Mouse (Mus musculus) midbrain, embryonic 12.5 days (tissue): ENCODE measurements around the gene Crocc. TPM values are rescaled to one million over a fixed set of nuclear protein-coding genes. Genes with fewer than 3 reads are reported as not detected.

ENCODE experiments used
- ATAC-seq: fragments of 200-750 bp; cut with Nextera tagmentation; 2 replicates; pipeline ENCODE4 v1.8.0; 2017; ENCODE audit warnings: low read depth, moderate TSS enrichment, moderate library complexity; ENCODE audit not compliant: low FRiP score
- H3K27ac ChIP-seq: fragments of 300-500 bp; sonication (generic); replicated peaks from 2 replicates; pipeline ENCODE4 v1.5.1; 2016; ENCODE audit warnings: mild to moderate bottlenecking
- H3K27me3 ChIP-seq: fragments of 300-500 bp; sonication (generic); 2 replicates; pipeline ENCODE4 v1.6.1; 2016; ENCODE audit warnings: mild to moderate bottlenecking
- H3K36me3 ChIP-seq: fragments of 300-500 bp; sonication (generic); 2 replicates; pipeline ENCODE4 v1.6.1; 2016
- H3K4me1 ChIP-seq: fragments of 300-500 bp; sonication (generic); 2 replicates; pipeline ENCODE4 v1.6.1; 2016
- H3K4me2 ChIP-seq: fragments of 300-500 bp; sonication (generic); replicated peaks from 2 replicates; pipeline ENCODE4 v1.6.1; 2016; ENCODE audit warnings: mild to moderate bottlenecking, moderate library complexity
- H3K4me3 ChIP-seq: fragments of 300-500 bp; sonication (generic); 2 replicates; pipeline ENCODE4 v1.5.1; 2016; ENCODE audit warnings: mild to moderate bottlenecking
- H3K9ac ChIP-seq: fragments of 300-500 bp; sonication (generic); replicated peaks from 2 replicates; pipeline ENCODE4 v1.6.1; 2016; ENCODE audit warnings: mild to moderate bottlenecking, moderate library complexity
- H3K9me3 ChIP-seq: fragments of 300-500 bp; sonication (generic); 2 replicates; pipeline ENCODE4 v1.6.1; 2016; ENCODE audit warnings: mild to moderate bottlenecking
- WGBS: fragments of 180-500 bp; shearing (Covaris S2); methylation state at CpG from one replicate; pipeline ENCODE4 v1.1.7; 2016; 5-methylcytosine and 5-hydroxymethylcytosine counted together
- polyA plus RNA-seq: library from polyadenylated mRNA; unstranded; fragments of >200 nt; fragmentation: Nextera tagmentation; extraction: Ambion mirVana; gene quantifications from 2 replicates; pipeline ENCODE4 v1.2.1, GENCODE M21; 2016

Crocc gene
- polyA plus RNA-seq, 1 experiment from 2014 or later, result 14.2 TPM

GRCm38 (mm10) chr4:141033606-141034549 is 26.5 kb downstream of the Crocc start:
- ATAC-seq, result no peak
- Histone ChIP-seq H3K9ac (no peak overlapping the region), H3K4me1 (no peaks in the 10 kb centered on the region), H3K36me3 (peaks cover 86% of the 10 kb centered on the region), H3K4me3 (no peak overlapping the region), H3K4me2 (no peak overlapping the region), H3K9me3 (no peaks in the 10 kb centered on the region), H3K27me3 (no peaks in the 10 kb centered on the region), H3K27ac (no peak overlapping the region)
- WGBS, result 84% methylated on average over 27 of the region's 27 CpGs

DNA sequence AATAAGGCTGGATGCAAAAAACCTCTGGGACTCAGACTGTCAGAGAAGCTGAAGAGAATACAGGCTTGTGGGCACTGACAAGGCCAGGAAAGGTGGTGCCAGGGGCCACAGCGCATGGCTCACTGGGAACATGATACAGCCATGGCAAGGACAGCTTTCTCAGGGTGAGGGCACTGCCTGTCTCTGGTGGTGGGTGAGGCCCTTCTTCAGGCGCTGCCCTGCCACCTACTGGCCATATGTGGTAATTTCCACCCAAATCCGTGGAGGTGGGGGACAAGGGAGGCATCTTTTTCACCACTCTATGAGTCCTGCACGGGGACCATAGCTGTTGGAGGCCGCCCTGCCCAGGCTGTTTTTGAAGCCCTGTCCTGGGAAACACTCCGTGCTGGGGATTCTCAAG is 28.6 kb downstream of the Crocc start:
- Histone ChIP-seq H3K27ac (no peak overlapping the region), H3K36me3 (peaks cover 87% of the 10 kb centered on the region), H3K4me3 (no peak overlapping the region), H3K9me3 (no peaks in the 10 kb centered on the region), H3K4me1 (no peaks in the 10 kb centered on the region), H3K9ac (no peak overlapping the region), H3K27me3 (no peaks in the 10 kb centered on the region), H3K4me2 (no peak overlapping the region)
- WGBS, result 24% methylated on average over 6 of the region's 6 CpGs
- ATAC-seq, result peak; percentile 32; the same call in 1 of the 2 replicates

GRCm38 (mm10) chr4:141030541-141031206 is 29.7 kb downstream of the Crocc start:
- H3K4me1 ChIP-seq, result no peaks in the 10 kb centered on the region
- H3K27ac ChIP-seq, result no peak overlapping the region
- H3K9ac ChIP-seq, result no peak overlapping the region
- H3K9me3 ChIP-seq, result no peaks in the 10 kb centered on the region
- WGBS, result 89% methylated on average over 18 of the region's 18 CpGs
- no peak for ATAC-seq
- no peak overlapping the region for H3K4me3 ChIP-seq
- no peak overlapping the region for H3K4me2 ChIP-seq
- H3K36me3 ChIP-seq, result peaks cover 88% of the 10 kb centered on the region
- H3K27me3 ChIP-seq, result no peaks in the 10 kb centered on the region

- no peak overlapping the region for H3K4me2 ChIP-seq
- H3K9me3 ChIP-seq, result no peaks in the 10 kb centered on the region
- peaks cover 72% of the 10 kb centered on the region for H3K36me3 ChIP-seq
- ATAC-seq, result no peak
- no peak overlapping the region for H3K4me3 ChIP-seq
- no peak overlapping the region for H3K9ac ChIP-seq
- 83% methylated on average over 25 of the region's 27 CpGs for WGBS
- peaks cover 23% of the 10 kb centered on the region for H3K4me1 ChIP-seq
- H3K27me3 ChIP-seq, result no peaks in the 10 kb centered on the region
- no peak overlapping the region for H3K27ac ChIP-seq
These were observed 35.4 kb downstream of the Crocc start for GRCm38 (mm10) chr4:141024992-141025391.

GRCm38 (mm10) chr4:141024052-141024451 is 36.3 kb downstream of the Crocc start:
- H3K27me3 ChIP-seq, result no peaks in the 10 kb centered on the region
- peaks cover 63% of the 10 kb centered on the region for H3K36me3 ChIP-seq
- no peak overlapping the region for H3K4me3 ChIP-seq
- 77% methylated on average over 9 of the region's 9 CpGs for WGBS
- no peak overlapping the region for H3K4me2 ChIP-seq
- H3K4me1 ChIP-seq, result peaks cover 31% of the 10 kb centered on the region
- H3K27ac ChIP-seq, result no peak overlapping the region
- H3K9ac ChIP-seq, result no peak overlapping the region
- ATAC-seq, result no peak
- H3K9me3 ChIP-seq, result no peaks in the 10 kb centered on the region

DNA sequence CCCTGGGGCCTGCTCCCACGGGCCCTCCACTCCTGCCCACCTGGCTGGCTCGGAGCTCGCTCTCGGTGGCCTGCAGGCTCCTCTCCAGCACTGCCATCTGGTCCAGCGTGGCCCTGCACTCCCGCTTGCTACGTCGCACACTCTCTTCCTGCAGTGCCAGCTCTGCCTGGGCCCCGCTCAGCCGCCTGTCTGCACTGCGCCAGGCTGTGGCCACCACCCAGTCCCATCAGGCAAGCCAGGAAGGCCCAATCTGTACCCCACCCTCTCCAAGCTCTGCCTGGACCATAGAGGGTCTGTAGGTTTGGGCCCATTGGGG is 38.8 kb downstream of the Crocc start:
- H3K9me3 ChIP-seq, result no peaks in the 10 kb centered on the region
- 0 out of 2 replicates have a peak overlapping the region, but pooled peaks have one; percentile 46 for H3K9ac ChIP-seq
- H3K27me3 ChIP-seq, result no peaks in the 10 kb centered on the region
- ATAC-seq, result peak; percentile 53
- H3K27ac ChIP-seq, result peak overlapping the region; percentile 92
- 0 out of 2 replicates have a peak overlapping the region, but pooled peaks have one; percentile 13 for H3K4me2 ChIP-seq
- no peak overlapping the region for H3K4me3 ChIP-seq
- WGBS, result 63% methylated on average over 11 of the region's 11 CpGs
- H3K4me1 ChIP-seq, result peaks cover 33% of the 10 kb centered on the region
- H3K36me3 ChIP-seq, result peaks cover 60% of the 10 kb centered on the region

GRCm38 (mm10) chr4:141020811-141021613 is 39.3 kb downstream of the Crocc start:
- Histone ChIP-seq H3K9me3 (no peaks in the 10 kb centered on the region), H3K36me3 (peaks cover 60% of the 10 kb centered on the region), H3K4me2 (peak overlapping the region; percentile 13), H3K4me1 (peaks cover 33% of the 10 kb centered on the region), H3K27ac (peak overlapping the region; percentile 92), H3K4me3 (no peak overlapping the region), H3K27me3 (no peaks in the 10 kb centered on the region), H3K9ac (peak overlapping the region; percentile 46; the same call in 1 of the 2 replicates)
- peak; percentile 65 for ATAC-seq
- WGBS, result 16% methylated on average over 14 of the region's 14 CpGs

- Histone ChIP-seq H3K27me3 (no peaks in the 10 kb centered on the region), H3K4me2 (no peak overlapping the region), H3K4me3 (no peak overlapping the region), H3K9me3 (no peaks in the 10 kb centered on the region), H3K36me3 (peaks cover 60% of the 10 kb centered on the region), H3K4me1 (peaks cover 33% of the 10 kb centered on the region), H3K9ac (peak overlapping the region; percentile 46; the same call in 1 of the 2 replicates), H3K27ac (peak overlapping the region; percentile 92)
- no peak for ATAC-seq
- WGBS, result 94% methylated on average over 17 of the region's 17 CpGs
These were observed 40.1 kb downstream of the Crocc start for GRCm38 (mm10) chr4:141020220-141020619.

DNA sequence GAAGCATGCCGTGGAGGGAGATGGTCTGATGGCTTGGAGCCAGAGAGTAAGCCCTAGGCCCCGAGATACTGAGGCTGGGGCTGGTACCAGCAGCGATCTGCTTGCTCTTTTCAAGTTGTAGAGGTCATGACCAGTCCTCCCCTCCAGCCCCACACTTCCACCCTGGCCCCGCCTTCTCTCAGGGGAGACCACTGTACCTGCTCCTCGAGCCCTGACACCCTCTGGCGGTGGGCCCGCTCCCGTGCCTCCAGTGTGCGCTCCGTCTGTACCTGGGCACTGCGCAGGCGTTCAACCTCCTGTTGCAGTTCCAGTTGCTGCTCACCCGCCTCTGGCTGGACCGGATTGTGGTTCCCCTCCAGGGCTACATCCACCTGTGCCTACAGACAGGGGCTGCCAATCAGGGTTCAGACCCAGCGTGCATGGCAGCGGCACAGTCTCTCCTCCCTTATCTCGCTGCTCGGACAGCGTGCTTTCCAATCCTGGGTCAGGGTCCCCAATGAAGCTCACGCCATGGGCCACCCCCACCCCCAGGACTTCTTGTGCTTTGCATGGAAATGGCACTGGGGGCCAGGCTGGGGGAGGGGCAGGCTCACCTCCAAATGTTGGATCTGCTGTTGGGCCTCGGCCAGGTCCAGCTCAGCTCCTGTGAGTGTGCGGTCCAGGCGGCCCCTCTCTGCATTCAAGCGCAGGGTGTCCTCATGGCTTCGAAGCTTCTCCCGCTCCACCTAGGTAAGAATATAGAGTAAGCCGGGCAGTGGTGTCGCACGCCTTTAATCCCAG is 42.5 kb downstream of the Crocc start:
- Histone ChIP-seq H3K27ac (peak overlapping the region; percentile 49; the same call in 1 of the 2 replicates), H3K27me3 (no peaks in the 10 kb centered on the region), H3K4me3 (no peak overlapping the region), H3K9ac (no peak overlapping the region), H3K9me3 (no peaks in the 10 kb centered on the region), H3K4me1 (peaks cover 35% of the 10 kb centered on the region), H3K4me2 (no peak overlapping the region), H3K36me3 (peaks cover 61% of the 10 kb centered on the region)
- ATAC-seq, result no peak
- 89% methylated on average over 29 of the region's 29 CpGs for WGBS

- H3K27me3 ChIP-seq, result no peaks in the 10 kb centered on the region
- no peak overlapping the region for H3K9ac ChIP-seq
- H3K4me2 ChIP-seq, result no peak overlapping the region
- no peaks in the 10 kb centered on the region for H3K9me3 ChIP-seq
- WGBS, result 87% methylated on average over 9 of the region's 9 CpGs
- ATAC-seq, result no peak
- no peak overlapping the region for H3K27ac ChIP-seq
- H3K4me3 ChIP-seq, result no peak overlapping the region
- H3K36me3 ChIP-seq, result peaks cover 64% of the 10 kb centered on the region
- peaks cover 40% of the 10 kb centered on the region for H3K4me1 ChIP-seq
These were observed 44.0 kb downstream of the Crocc start for GRCm38 (mm10) chr4:141016311-141016710.

DNA sequence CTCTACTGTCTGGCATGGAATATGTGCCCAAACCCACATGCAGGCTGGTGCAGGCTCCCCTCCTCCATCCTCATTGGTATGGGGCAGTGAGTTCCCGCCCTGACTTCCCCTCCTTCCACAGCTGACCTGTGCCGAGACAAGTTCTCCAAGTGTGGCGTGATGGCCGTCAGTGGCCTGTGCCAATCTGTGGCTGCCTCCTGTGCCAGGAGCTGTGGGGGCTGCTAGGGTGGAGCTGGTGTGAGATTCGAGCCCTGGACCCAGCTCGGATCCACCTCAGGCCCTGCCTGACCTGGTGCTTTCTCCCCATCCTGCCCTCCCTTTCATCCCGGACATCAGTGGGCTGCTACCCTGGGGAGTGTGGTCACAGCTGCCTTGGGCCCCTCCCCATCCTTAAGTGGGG is 45.0 kb downstream of the Crocc start:
- ATAC-seq, result no peak
- no peaks in the 10 kb centered on the region for H3K9me3 ChIP-seq
- no peak overlapping the region; the same call in 1 of the 2 replicates for H3K9ac ChIP-seq
- H3K4me3 ChIP-seq, result no peak overlapping the region
- no peak overlapping the region for H3K4me2 ChIP-seq
- no peaks in the 10 kb centered on the region for H3K27me3 ChIP-seq
- peaks cover 34% of the 10 kb centered on the region for H3K4me1 ChIP-seq
- WGBS, result 86% methylated on average over 7 of the region's 7 CpGs
- H3K36me3 ChIP-seq, result peaks cover 64% of the 10 kb centered on the region
- H3K27ac ChIP-seq, result peak overlapping the region; percentile 10; the same call in 1 of the 2 replicates
